Mouse (Mus musculus) stomach, postnatal 0 days (tissue): ENCODE measurements around the gene Naa10.

ENCODE experiments used
- CTCF ChIP-seq: IDR thresholded peaks from 2 replicates; pipeline ENCODE4 v1.5.1; 2016; ENCODE audit warnings: antibody characterized with exemption, low read depth, mild to moderate bottlenecking, moderate library complexity
- EP300 ChIP-seq: optimal IDR thresholded peaks from 2 replicates; pipeline ENCODE3; 2016; ENCODE audit warnings: antibody characterized with exemption

GRCm38 (mm10) chrX:73867852-73868251 lies 53.9 kb downstream of the Naa10 start:
- TF ChIP-seq CTCF = no peak
- no peak for TF ChIP-seq EP300
